Mouse (Mus musculus) liver, postnatal 0 days (tissue): ENCODE measurements at regions not wholly inside any gene's neighbourhood (a gene's known extent, or its start where the extent isn't known, plus 50 kb on each side); places are given as distances from the start of the nearest gene placed in this dataset.

Experiments
- CTCF ChIP-seq: sonication (generic); IDR thresholded peaks from 2 replicates; pipeline ENCODE4 v1.5.1; 2016; ENCODE audit warnings: antibody characterized with exemption, low read depth
- EP300 ChIP-seq: IDR thresholded peaks from 2 replicates; pipeline ENCODE4 v1.6.1; 2016; ENCODE audit warnings: antibody characterized with exemption, low read depth, mild to moderate bottlenecking

- TF ChIP-seq EP300 (no peak), CTCF (no peak)
Observed at GRCm38 (mm10) chr3:129392814-129393804, 60.6 kb upstream of the Enpep start.
